Mouse (Mus musculus) lung, postnatal 0 days (tissue): ENCODE measurements around the gene Adora1. TPM values are rescaled to one million over a fixed set of nuclear protein-coding genes. Genes with fewer than 3 reads are reported as not detected.
"Not testable (repeated sequence)": the region's sequence is repeated elsewhere in the genome, so short reads cannot be mapped to it uniquely, and the experiment has no call there.

ENCODE experiments used
- ATAC-seq: fragments of 200-750 bp; cut with Nextera tagmentation; 2 replicates; pipeline ENCODE4 v1.8.0; 2017; ENCODE audit warnings: moderate library complexity
- DNase-seq: peaks from one replicate; pipeline ENCODE4 v3.0.0-alpha.2; 2016; ENCODE audit warnings: low spot score
- H3K27ac ChIP-seq: fragments of 300-500 bp; sonication (generic); 2 replicates; pipeline ENCODE4 v1.5.1; 2014; ENCODE audit warnings: antibody characterized with exemption, mild to moderate bottlenecking, low read length, mixed read lengths
- H3K27me3 ChIP-seq: fragments of 300-500 bp; sonication (generic); replicated peaks from 2 replicates; pipeline ENCODE4 v1.6.1; 2014; ENCODE audit warnings: low read length, mixed read lengths; ENCODE audit not compliant: insufficient read depth
- H3K36me3 ChIP-seq: fragments of 300-500 bp; sonication (generic); 2 replicates; pipeline ENCODE4 v1.6.1; 2014; ENCODE audit warnings: low read length, mixed read lengths; ENCODE audit not compliant: insufficient read depth
- H3K4me1 ChIP-seq: fragments of 300-500 bp; sonication (generic); 2 replicates; pipeline ENCODE4 v1.6.1; 2014; ENCODE audit warnings: antibody characterized with exemption, low read depth, low read length, mixed read lengths; ENCODE audit not compliant: insufficient read depth
- H3K4me2 ChIP-seq: fragments of 300-500 bp; sonication (generic); replicated peaks from 2 replicates; pipeline ENCODE4 v1.6.1; 2014; ENCODE audit warnings: low read depth, mild to moderate bottlenecking, low read length, moderate library complexity, mixed read lengths
- H3K4me3 ChIP-seq: fragments of 300-500 bp; sonication (generic); 2 replicates; pipeline ENCODE4 v1.5.1; 2014; ENCODE audit warnings: low read depth, low read length
- H3K9ac ChIP-seq: fragments of 300-500 bp; sonication (generic); replicated peaks from 2 replicates; pipeline ENCODE4 v1.6.1; 2014; ENCODE audit warnings: low read depth, mild to moderate bottlenecking
- H3K9me3 ChIP-seq: fragments of 300-500 bp; sonication (generic); 2 replicates; pipeline ENCODE4 v1.6.1; 2016; ENCODE audit warnings: low read length, mixed read lengths
- CTCF ChIP-seq: IDR thresholded peaks from 2 replicates; pipeline ENCODE4 v1.5.1; 2016; ENCODE audit warnings: antibody characterized with exemption, mild to moderate bottlenecking
- EP300 ChIP-seq: IDR thresholded peaks from 2 replicates; pipeline ENCODE4 v1.6.1; 2016; ENCODE audit warnings: antibody characterized with exemption, mild to moderate bottlenecking, control low read depth
- WGBS: fragments of 180-500 bp; shearing (Covaris S2); extraction: QIAGEN DNeasy Blood & Tissue Kit; methylation state at CpG from one replicate; pipeline ENCODE4 v1.1.7; 2014; 5-methylcytosine and 5-hydroxymethylcytosine counted together
- polyA plus RNA-seq: library from polyadenylated mRNA; unstranded; fragments of >200 nt; fragmentation: Nextera tagmentation; extraction: Ambion mirVana; gene quantifications from 2 replicates; pipeline ENCODE4 v1.2.1, GENCODE M21; 2015

Adora1 gene
- polyA plus RNA-seq, 1 experiment from 2014 or later, result 4.8 TPM

DNA sequence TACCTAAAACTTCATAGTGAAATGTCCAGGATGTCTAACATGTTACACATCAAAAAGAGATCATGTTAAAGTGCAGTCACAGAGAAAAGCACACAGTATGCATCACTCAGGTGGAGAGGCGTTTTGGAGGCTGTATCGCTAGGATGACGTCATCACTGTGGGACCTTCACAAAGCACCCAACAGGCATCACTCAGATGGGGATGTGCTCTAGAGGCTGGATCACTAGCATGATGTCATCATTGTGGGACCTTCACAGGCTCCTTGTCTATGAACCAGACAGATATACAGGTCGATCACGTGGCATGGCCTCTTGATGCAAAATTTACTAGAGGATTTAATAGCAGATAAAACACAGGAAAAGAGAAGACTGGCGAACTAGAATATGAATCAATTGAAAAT lies 29.1 kb upstream of the Adora1 start:
- no peaks in the 10 kb centered on the region for H3K4me1 ChIP-seq
- no peaks in the 10 kb centered on the region; the same call in 1 of the 2 replicates for H3K9me3 ChIP-seq
- no peak overlapping the region for H3K4me3 ChIP-seq
- H3K36me3 ChIP-seq, result no peaks in the 10 kb centered on the region
- DNase-seq, result no peak
- no peak for ATAC-seq
- no peak for TF ChIP-seq CTCF
- no peak overlapping the region for H3K9ac ChIP-seq
- 82% methylated on average over 6 of the region's 6 CpGs for WGBS
- no peaks in the 10 kb centered on the region for H3K27me3 ChIP-seq
- no peak overlapping the region for H3K27ac ChIP-seq
- no peak overlapping the region for H3K4me2 ChIP-seq

GRCm38 (mm10) chr1:134249681-134250080 lies 14.4 kb upstream of the Adora1 start:
- H3K36me3 ChIP-seq, ATAC-seq, H3K4me1 ChIP-seq, DNase-seq, H3K9ac ChIP-seq, H3K4me2 ChIP-seq, H3K27ac ChIP-seq, H3K4me3 ChIP-seq, H3K9me3 ChIP-seq, H3K27me3 ChIP-seq: not testable (repeated sequence)
- WGBS, result 48% methylated on average over 1 of the region's 1 CpGs

DNA sequence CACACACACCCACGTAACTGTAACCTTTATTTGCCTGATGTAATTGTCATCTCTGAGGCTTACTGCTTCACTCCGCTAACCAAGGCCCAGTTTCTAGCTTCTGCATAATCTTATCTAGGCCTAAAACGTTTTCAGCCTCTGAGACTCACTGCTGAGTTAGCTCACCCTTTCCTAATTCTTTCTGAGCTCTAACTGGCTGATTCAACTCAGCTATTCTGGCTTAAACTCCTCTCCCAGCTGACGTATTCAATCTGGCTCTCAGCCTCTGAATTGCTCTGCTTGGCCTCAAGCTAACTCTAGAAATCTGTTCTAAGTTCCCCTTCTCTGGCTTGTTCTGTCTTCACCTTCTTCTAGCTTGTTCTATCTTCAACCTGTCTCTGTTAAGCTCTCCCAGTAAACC lies 11.4 kb upstream of the Adora1 start:
- Histone ChIP-seq H3K4me1 (no peaks in the 10 kb centered on the region), H3K9me3 (no peaks in the 10 kb centered on the region), H3K4me3 (no peak overlapping the region), H3K4me2 (no peak overlapping the region), H3K27me3 (no peaks in the 10 kb centered on the region), H3K27ac (no peak overlapping the region), H3K9ac (no peak overlapping the region), H3K36me3 (no peaks in the 10 kb centered on the region)
- WGBS, result 53% methylated on average over 4 of the region's 4 CpGs
- DNase-seq (peak; percentile 56), ATAC-seq (no peak)
- TF ChIP-seq EP300 (no peak), CTCF (no peak)

DNA sequence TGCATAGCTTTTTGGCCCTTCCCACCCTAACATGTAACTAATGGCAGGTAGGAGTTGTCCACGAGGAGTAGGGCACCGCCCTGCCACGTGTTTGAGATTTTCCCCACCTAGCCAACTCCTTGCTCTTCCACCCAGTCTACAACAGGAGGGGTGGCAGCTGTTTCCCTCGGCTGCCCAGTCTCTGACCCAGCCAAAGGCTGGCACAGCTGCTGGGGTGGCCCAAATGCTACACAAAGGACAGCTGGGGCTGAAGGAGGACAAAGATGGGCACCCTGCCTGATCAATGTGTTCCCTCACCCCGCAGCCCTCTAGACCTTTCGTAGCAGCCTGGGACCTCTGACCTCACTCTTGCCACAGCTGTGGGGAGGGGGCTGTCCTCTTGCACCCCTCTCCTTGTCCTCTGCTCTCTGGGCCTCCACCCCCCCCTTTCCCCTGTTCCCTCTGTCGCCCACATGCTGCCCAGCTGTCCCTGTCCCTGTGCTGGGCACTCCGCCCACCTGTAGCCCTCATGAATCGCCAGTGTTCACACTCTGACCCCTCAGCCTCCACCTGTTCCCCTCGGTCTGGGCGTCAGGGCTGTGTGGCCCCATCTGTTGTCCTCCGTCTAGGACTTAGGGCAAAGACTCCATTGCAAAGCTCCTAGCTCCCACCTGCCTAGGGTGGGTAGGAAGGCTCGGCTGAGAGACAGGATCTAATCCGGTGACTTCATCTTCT lies 9.9 kb upstream of the Adora1 start:
- Histone ChIP-seq H3K4me2 (no peak overlapping the region), H3K36me3 (no peaks in the 10 kb centered on the region), H3K4me1 (no peaks in the 10 kb centered on the region), H3K9ac (no peak overlapping the region), H3K4me3 (no peak overlapping the region), H3K27me3 (no peaks in the 10 kb centered on the region), H3K9me3 (no peaks in the 10 kb centered on the region), H3K27ac (no peak overlapping the region)
- ATAC-seq (peak; percentile 35), DNase-seq (no peak)
- 74% methylated on average over 14 of the region's 14 CpGs for WGBS
- TF ChIP-seq CTCF (no peak), EP300 (no peak)

DNA sequence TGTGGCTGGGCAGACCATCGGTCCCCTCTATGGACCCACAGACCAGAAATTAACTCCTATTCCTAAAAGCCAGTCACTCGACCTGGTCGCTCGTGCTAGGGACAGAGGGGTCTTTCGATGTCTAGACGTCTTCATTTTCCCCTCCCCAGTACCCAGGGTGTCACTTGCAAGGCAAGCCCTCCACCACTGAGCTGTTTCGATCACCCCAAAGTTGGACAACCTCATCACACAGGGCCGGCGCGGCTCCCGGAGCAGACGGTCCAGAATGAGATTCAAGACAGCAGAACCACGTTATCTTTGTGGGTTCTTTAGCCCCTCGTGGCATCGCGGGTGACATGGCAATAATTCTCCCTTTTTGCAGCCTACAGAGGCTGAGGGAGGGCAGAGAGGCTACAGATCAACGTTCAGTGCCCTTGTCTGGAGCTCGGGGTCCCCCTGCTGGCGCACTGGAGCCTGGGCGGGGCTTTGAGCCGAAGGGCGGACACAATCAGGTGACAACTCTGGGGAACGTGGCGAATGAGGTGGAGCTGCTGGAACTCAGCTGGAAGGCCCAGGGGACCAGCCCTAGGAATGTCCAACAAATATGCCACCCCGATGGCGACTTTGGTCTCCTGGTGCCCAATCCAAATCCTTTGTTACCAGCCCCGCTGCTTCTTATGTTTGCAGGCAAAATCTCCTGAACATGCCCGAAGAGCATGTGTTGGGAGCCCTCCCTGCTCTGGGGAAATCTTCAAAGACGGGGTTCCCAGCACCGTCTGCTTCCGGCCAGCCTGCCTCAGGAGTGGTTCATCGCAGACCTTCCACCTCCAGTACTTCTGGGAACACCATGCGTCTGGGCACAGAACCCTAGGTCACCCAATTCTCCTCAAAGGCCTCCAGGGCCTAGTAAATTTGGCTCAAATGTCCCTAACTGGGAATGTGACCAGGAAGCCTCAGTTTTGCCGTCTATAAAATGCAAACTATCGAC lies 9.0 kb upstream of the Adora1 start:
- 0 out of 2 replicates have a peak overlapping the region, but pooled peaks have one; percentile 27 for H3K4me2 ChIP-seq
- WGBS, result 21% methylated on average over 35 of the region's 35 CpGs
- no peaks in the 10 kb centered on the region for H3K9me3 ChIP-seq
- no peak overlapping the region for H3K9ac ChIP-seq
- no peak overlapping the region for H3K4me3 ChIP-seq
- DNase-seq (peak; percentile 96), ATAC-seq (peak; percentile 92)
- H3K36me3 ChIP-seq, result no peaks in the 10 kb centered on the region
- peak overlapping the region; percentile 10 for H3K27ac ChIP-seq
- H3K4me1 ChIP-seq, result no peaks in the 10 kb centered on the region
- no peaks in the 10 kb centered on the region for H3K27me3 ChIP-seq
- TF ChIP-seq EP300, result no peak
- peak; percentile 98 for TF ChIP-seq CTCF

GRCm38 (mm10) chr1:134243505-134243904 lies 8.3 kb upstream of the Adora1 start:
- ATAC-seq (peak; percentile 78), DNase-seq (peak; percentile 64)
- Histone ChIP-seq H3K9ac (no peak overlapping the region), H3K9me3 (no peaks in the 10 kb centered on the region), H3K4me3 (no peak overlapping the region), H3K4me2 (no peak overlapping the region), H3K27ac (peak overlapping the region; percentile 10), H3K36me3 (no peaks in the 10 kb centered on the region), H3K4me1 (no peaks in the 10 kb centered on the region), H3K27me3 (no peaks in the 10 kb centered on the region)
- TF ChIP-seq EP300 (no peak), CTCF (no peak)
- 42% methylated on average over 6 of the region's 6 CpGs for WGBS
